Comparison of ENCODE assay signal across 15 mouse cellular contexts in genomic region chr1:63903201-63903600, GRCm38 (mm10).
A peak's percentile ranks its signal among the peaks of the same experiment; 100 is the strongest.
DNase-seq lines count a peak whose midpoint lies in the region; ATAC-seq and TF ChIP-seq lines count a peak whose summit lies in the region.
"Had no signal": no experiment of that assay in that cellular context is flagged by ENCODE, and none has a peak within 500 bp of the region (broad histone marks: within the 10 kb centered on the region; RNA-seq: fewer than 3 reads in every experiment).

No protein-coding gene starts in this region.

- H3K4me2 ChIP-seq in intestine, embryonic 15.5 days (replicated peaks) = no peak overlapping the region
- H3K4me2 ChIP-seq in intestine, postnatal 0 days (replicated peaks; ENCODE audit: low read depth) = no peak overlapping the region
- H3K4me2 ChIP-seq in neural tube, embryonic 15.5 days = no peak overlapping the region
- H3K4me2 ChIP-seq: forebrain, embryonic 15.5 days; limb, embryonic 13.5 days; midbrain, embryonic 15.5 days; neural tube, embryonic 12.5 days had no signal

- no peaks in the 10 kb centered on the region for H3K36me3 ChIP-seq in intestine, embryonic 15.5 days
- no peaks in the 10 kb centered on the region for H3K36me3 ChIP-seq in intestine, postnatal 0 days (ENCODE audit: control insufficient read depth, insufficient read depth)
- no peaks in the 10 kb centered on the region for H3K36me3 ChIP-seq in neural tube, embryonic 15.5 days
- H3K36me3 ChIP-seq: forebrain, embryonic 15.5 days; hindbrain, embryonic 10.5 days; limb, embryonic 13.5 days; midbrain, embryonic 15.5 days; neural tube, embryonic 12.5 days had no signal

- intact Hi-C loops in heart, postnatal 10 days (cut with DNase I) = no loop called here

- WGBS in intestine, embryonic 15.5 days = 42% methylated on average over 3 of the region's 3 CpGs
- WGBS in intestine, postnatal 0 days = 27% methylated on average over 3 of the region's 3 CpGs
- WGBS in neural tube, embryonic 15.5 days = 41% methylated on average over 3 of the region's 3 CpGs

- no peak overlapping the region for H3K9ac ChIP-seq in intestine, embryonic 15.5 days
- H3K9ac ChIP-seq in intestine, postnatal 0 days (ENCODE audit: low read depth, low read length) = no peak overlapping the region
- no peak overlapping the region for H3K9ac ChIP-seq in neural tube, embryonic 15.5 days (replicated peaks)
- H3K9ac ChIP-seq: forebrain, embryonic 15.5 days; limb, embryonic 13.5 days; midbrain, embryonic 15.5 days; neural tube, embryonic 12.5 days had no signal

- no peaks in the 10 kb centered on the region for H3K4me1 ChIP-seq in intestine, embryonic 15.5 days (replicated peaks)
- no peaks in the 10 kb centered on the region for H3K4me1 ChIP-seq in intestine, postnatal 0 days (replicated peaks; ENCODE audit: control insufficient read depth, insufficient read depth, low read length)
- peaks cover 10% of the 10 kb centered on the region for H3K4me1 ChIP-seq in neural tube, embryonic 15.5 days
- H3K4me1 ChIP-seq: limb, embryonic 13.5 days; neural tube, embryonic 12.5 days had no signal

- peak; percentile 22 for DNase-seq in testis, postnatal 14 days (ENCODE audit: low spot score)
- no peak for DNase-seq in testis, postnatal 10 days (ENCODE audit: low spot score)
- peak; percentile 14 to 28 for DNase-seq in heart, postnatal 10 days
- peak; percentile 49 to 64 for DNase-seq in kidney, postnatal 4 days
- DNase-seq in frontal cortex, postnatal 36 days (ENCODE audit: low spot score in 2 of 2) = no peak
- DNase-seq: lung, postnatal 4 days; right cerebral cortex, postnatal 14 days had no signal

- H3K9me3 ChIP-seq in intestine, embryonic 15.5 days = no peaks in the 10 kb centered on the region
- H3K9me3 ChIP-seq in intestine, postnatal 0 days (ENCODE audit: control insufficient read depth) = no peaks in the 10 kb centered on the region
- H3K9me3 ChIP-seq in neural tube, embryonic 15.5 days (replicated peaks) = no peaks in the 10 kb centered on the region
- H3K9me3 ChIP-seq: forebrain, embryonic 15.5 days; hindbrain, embryonic 10.5 days; limb, embryonic 13.5 days; midbrain, embryonic 15.5 days; neural tube, embryonic 12.5 days had no signal

- H3K27ac ChIP-seq in intestine, embryonic 15.5 days = no peak overlapping the region
- no peak overlapping the region for H3K27ac ChIP-seq in intestine, postnatal 0 days (ENCODE audit: low read depth, low read length)
- H3K27ac ChIP-seq in neural tube, embryonic 15.5 days (replicated peaks) = no peak overlapping the region
- H3K27ac ChIP-seq: forebrain, embryonic 15.5 days; hindbrain, embryonic 10.5 days; limb, embryonic 13.5 days; midbrain, embryonic 15.5 days; neural tube, embryonic 12.5 days had no signal

- peak; percentile 87 for ATAC-seq in intestine, embryonic 15.5 days
- no peak for ATAC-seq in intestine, postnatal 0 days
- no peak for ATAC-seq in neural tube, embryonic 15.5 days (ENCODE audit: low FRiP score)
- ATAC-seq: forebrain, embryonic 15.5 days; midbrain, embryonic 15.5 days had no signal

- H3K27me3 ChIP-seq in intestine, embryonic 15.5 days (replicated peaks) = no peaks in the 10 kb centered on the region
- no peaks in the 10 kb centered on the region for H3K27me3 ChIP-seq in intestine, postnatal 0 days (replicated peaks; ENCODE audit: control insufficient read depth, insufficient read depth, low read length)
- H3K27me3 ChIP-seq in neural tube, embryonic 15.5 days (replicated peaks) = no peaks in the 10 kb centered on the region
- H3K27me3 ChIP-seq: forebrain, embryonic 15.5 days; limb, embryonic 13.5 days; midbrain, embryonic 15.5 days; neural tube, embryonic 12.5 days had no signal

- no peak overlapping the region for H3K4me3 ChIP-seq in intestine, embryonic 15.5 days (replicated peaks)
- H3K4me3 ChIP-seq in intestine, postnatal 0 days (ENCODE audit: low read depth, low read length) = no peak overlapping the region
- no peak overlapping the region for H3K4me3 ChIP-seq in neural tube, embryonic 15.5 days (replicated peaks)
- H3K4me3 ChIP-seq: forebrain, embryonic 15.5 days; hindbrain, embryonic 10.5 days; limb, embryonic 13.5 days; midbrain, embryonic 15.5 days; neural tube, embryonic 12.5 days had no signal

- TF ChIP-seq CTCF in intestine, postnatal 0 days (IDR thresholded peaks at IDR 0.05; ENCODE audit: low read depth) = no peak

Comparison
In these comparisons a context has a peak if more than half of its experiments do, and no peak if none do; other contexts are left out.
1. DNase-seq: peak in testis, postnatal 14 days (single experiment), heart, postnatal 10 days (2 of 2) and kidney, postnatal 4 days (2 of 2); none in testis, postnatal 10 days (single experiment) and frontal cortex, postnatal 36 days (0 of 2).